Mouse (Mus musculus) limb, embryonic 13.5 days (tissue): ENCODE measurements at regions not wholly inside any gene's neighbourhood (a gene's known extent, or its start where the extent isn't known, plus 50 kb on each side); places are given as distances from the start of the nearest gene placed in this dataset.
A peak's percentile ranks its signal among the peaks of the same experiment; 100 is the strongest.

Experiments
- ATAC-seq: fragments of 200-750 bp; cut with Nextera tagmentation; 2 replicates; pipeline ENCODE4 v1.8.0; 2017; ENCODE audit warnings: low read depth, moderate number of reproducible peaks, moderate TSS enrichment; ENCODE audit not compliant: low FRiP score
- H3K27ac ChIP-seq: fragments of 300-500 bp; sonication (generic); 2 replicates; pipeline ENCODE4 v1.5.1; 2015; ENCODE audit warnings: inconsistent platforms, mild to moderate bottlenecking, moderate library complexity
- H3K27me3 ChIP-seq: fragments of 300-500 bp; sonication (generic); 2 replicates; pipeline ENCODE4 v1.6.1; 2015; ENCODE audit warnings: mild to moderate bottlenecking, inconsistent platforms
- H3K36me3 ChIP-seq: fragments of 300-500 bp; sonication (generic); 2 replicates; pipeline ENCODE4 v1.6.1; 2015; ENCODE audit warnings: inconsistent platforms, mild to moderate bottlenecking, moderate library complexity
- H3K4me1 ChIP-seq: fragments of 300-500 bp; sonication (generic); 2 replicates; pipeline ENCODE4 v1.6.1; 2015; ENCODE audit warnings: inconsistent platforms
- H3K4me2 ChIP-seq: fragments of 300-500 bp; sonication (generic); replicated peaks from 2 replicates; pipeline ENCODE4 v1.6.1; 2015; ENCODE audit warnings: inconsistent platforms, mild to moderate bottlenecking, moderate library complexity
- H3K4me3 ChIP-seq: fragments of 300-500 bp; sonication (generic); 2 replicates; pipeline ENCODE4 v1.5.1; 2015; ENCODE audit warnings: moderate library complexity, mild to moderate bottlenecking, inconsistent platforms
- H3K9ac ChIP-seq: fragments of 300-500 bp; sonication (generic); 2 replicates; pipeline ENCODE4 v1.6.1; 2015; ENCODE audit warnings: mild to moderate bottlenecking, inconsistent platforms
- H3K9me3 ChIP-seq: fragments of 300-500 bp; sonication (generic); 2 replicates; pipeline ENCODE4 v1.6.1; 2016; ENCODE audit warnings: inconsistent platforms
- WGBS: fragments of 180-500 bp; shearing (Covaris S2); methylation state at CpG from one replicate; pipeline ENCODE4 v1.1.7; 2015; 5-methylcytosine and 5-hydroxymethylcytosine counted together

- H3K9me3 ChIP-seq: no peaks in the 10 kb centered on the region
- 0 out of 2 replicates have a peak, but pooled peaks cover 2% of the 10 kb centered on the region for H3K4me1 ChIP-seq
- H3K36me3 ChIP-seq: peaks cover 21% of the 10 kb centered on the region
- no peak overlapping the region for H3K9ac ChIP-seq
- no peak overlapping the region for H3K4me3 ChIP-seq
- H3K27me3 ChIP-seq: no peaks in the 10 kb centered on the region
- no peak for ATAC-seq
- H3K4me2 ChIP-seq: no peak overlapping the region
- H3K27ac ChIP-seq: no peak overlapping the region
- WGBS: 73% methylated on average over 6 of the region's 6 CpGs
These were observed 228.7 kb upstream of the Kazn start for GRCm38 (mm10) chr4:142467920-142468319.

- Histone ChIP-seq H3K4me3 (no peak overlapping the region), H3K27me3 (no peaks in the 10 kb centered on the region), H3K4me1 (no peaks in the 10 kb centered on the region), H3K4me2 (no peak overlapping the region), H3K9ac (no peak overlapping the region), H3K36me3 (peaks cover 25% of the 10 kb centered on the region), H3K27ac (no peak overlapping the region), H3K9me3 (no peaks in the 10 kb centered on the region)
- no peak for ATAC-seq
- 84% methylated on average over 4 of the region's 4 CpGs for WGBS
These were observed 226.0 kb upstream of the Kazn start for GRCm38 (mm10) chr4:142465226-142465625.

- Histone ChIP-seq H3K9ac (no peak overlapping the region), H3K4me3 (no peak overlapping the region), H3K27me3 (no peaks in the 10 kb centered on the region), H3K4me2 (no peak overlapping the region), H3K36me3 (peaks cover 34% of the 10 kb centered on the region), H3K9me3 (no peaks in the 10 kb centered on the region), H3K27ac (no peak overlapping the region), H3K4me1 (no peaks in the 10 kb centered on the region)
- no peak for ATAC-seq
- WGBS: 81% methylated on average over 6 of the region's 6 CpGs
These were observed 224.9 kb upstream of the Kazn start for GRCm38 (mm10) chr4:142464066-142464465.

- H3K36me3 ChIP-seq: peaks cover 37% of the 10 kb centered on the region
- H3K9me3 ChIP-seq: 0 out of 2 replicates have a peak, but pooled peaks cover 3% of the 10 kb centered on the region
- H3K4me1 ChIP-seq: no peaks in the 10 kb centered on the region
- H3K27ac ChIP-seq: no peak overlapping the region
- WGBS: 86% methylated on average over 13 of the region's 13 CpGs
- no peak for ATAC-seq
- no peaks in the 10 kb centered on the region for H3K27me3 ChIP-seq
- no peak overlapping the region for H3K4me2 ChIP-seq
- no peak overlapping the region for H3K9ac ChIP-seq
- no peak overlapping the region for H3K4me3 ChIP-seq
These were observed 221.4 kb upstream of the Kazn start for GRCm38 (mm10) chr4:142460468-142461086.

DNA sequence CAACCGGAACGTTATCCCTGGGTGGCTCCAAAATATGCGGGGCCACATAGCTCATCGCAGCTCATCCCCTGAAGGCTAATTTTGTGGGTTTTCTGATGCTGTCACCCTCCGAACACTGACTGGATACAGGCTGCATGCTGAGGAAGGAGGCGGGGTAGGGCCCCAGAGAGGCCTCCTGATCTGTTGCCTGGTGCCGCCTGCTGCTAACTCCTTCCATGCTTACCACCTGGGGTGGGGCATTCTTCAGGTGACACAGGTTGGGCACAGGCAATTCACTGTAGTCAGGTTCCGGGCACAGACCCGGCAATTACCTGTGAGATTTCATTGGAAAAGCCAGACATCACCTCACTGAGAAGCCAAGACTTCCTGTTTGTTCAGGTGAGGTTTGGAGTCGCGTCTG lies 213.4 kb upstream of the Kazn start:
- Histone ChIP-seq H3K27ac (no peak overlapping the region), H3K27me3 (no peaks in the 10 kb centered on the region), H3K9me3 (no peaks in the 10 kb centered on the region), H3K36me3 (no peaks in the 10 kb centered on the region), H3K4me1 (peaks cover 47% of the 10 kb centered on the region), H3K4me2 (no peak overlapping the region), H3K4me3 (no peak overlapping the region), H3K9ac (no peak overlapping the region)
- WGBS: 35% methylated on average over 11 of the region's 11 CpGs
- ATAC-seq: no peak

- Histone ChIP-seq H3K27me3 (no peaks in the 10 kb centered on the region), H3K9me3 (no peaks in the 10 kb centered on the region), H3K4me2 (no peak overlapping the region), H3K36me3 (no peaks in the 10 kb centered on the region), H3K9ac (no peak overlapping the region), H3K4me1 (peaks cover 53% of the 10 kb centered on the region), H3K27ac (no peak overlapping the region), H3K4me3 (no peak overlapping the region)
- no peak for ATAC-seq
- WGBS: 81% methylated on average over 3 of the region's 3 CpGs
These were observed 211.7 kb upstream of the Kazn start for GRCm38 (mm10) chr4:142450884-142451283.

- WGBS: 44% methylated on average over 13 of the region's 13 CpGs
- peak overlapping the region; percentile 75 for H3K27ac ChIP-seq
- ATAC-seq: peak; percentile 54
These were observed 210.5 kb upstream of the Kazn start for GRCm38 (mm10) chr4:142449713-142450112.

GRCm38 (mm10) chr4:142449198-142449702 lies 210.0 kb upstream of the Kazn start:
- Histone ChIP-seq H3K4me1 (peaks cover 49% of the 10 kb centered on the region), H3K36me3 (no peaks in the 10 kb centered on the region), H3K9me3 (no peaks in the 10 kb centered on the region), H3K4me2 (no peak overlapping the region), H3K27ac (peak overlapping the region; percentile 75), H3K27me3 (no peaks in the 10 kb centered on the region), H3K9ac (no peak overlapping the region), H3K4me3 (no peak overlapping the region)
- WGBS: 55% methylated on average over 14 of the region's 14 CpGs
- ATAC-seq: no peak; the same call in 1 of the 2 replicates

More at GRCm38 (mm10) chr4:142449713-142450112, 210.5 kb upstream of the Kazn start:
- no peak overlapping the region for H3K4me2 ChIP-seq
- H3K27me3 ChIP-seq: no peaks in the 10 kb centered on the region
- no peaks in the 10 kb centered on the region for H3K9me3 ChIP-seq
- H3K4me3 ChIP-seq: no peak overlapping the region
- H3K4me1 ChIP-seq: peaks cover 49% of the 10 kb centered on the region
- no peaks in the 10 kb centered on the region for H3K36me3 ChIP-seq
- no peak overlapping the region for H3K9ac ChIP-seq

DNA sequence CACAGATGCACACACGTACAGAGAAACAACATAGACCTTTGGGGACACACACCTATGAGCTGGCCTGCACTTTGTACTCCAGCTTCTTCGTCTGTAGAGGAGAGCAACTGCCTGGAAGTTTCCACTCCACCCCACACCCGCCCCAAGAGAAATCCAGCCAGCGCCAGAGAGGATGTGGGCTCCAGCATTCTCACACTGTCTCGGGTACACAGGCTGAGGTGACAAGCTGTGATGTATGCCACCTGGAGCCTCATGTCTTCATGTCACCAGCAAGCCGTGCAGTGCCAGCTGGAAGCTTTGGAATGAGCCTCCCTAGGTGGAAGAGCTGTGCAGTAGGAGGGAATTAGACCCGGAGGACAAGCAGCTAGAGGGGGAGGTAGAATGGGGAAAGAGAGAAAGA lies 208.3 kb upstream of the Kazn start:
- Histone ChIP-seq H3K4me2 (no peak overlapping the region), H3K9me3 (no peaks in the 10 kb centered on the region), H3K4me1 (peaks cover 44% of the 10 kb centered on the region), H3K4me3 (no peak overlapping the region), H3K36me3 (no peaks in the 10 kb centered on the region), H3K9ac (no peak overlapping the region), H3K27ac (peak overlapping the region; percentile 16; the same call in 1 of the 2 replicates), H3K27me3 (no peaks in the 10 kb centered on the region)
- no peak for ATAC-seq
- WGBS: 49% methylated on average over 7 of the region's 7 CpGs

DNA sequence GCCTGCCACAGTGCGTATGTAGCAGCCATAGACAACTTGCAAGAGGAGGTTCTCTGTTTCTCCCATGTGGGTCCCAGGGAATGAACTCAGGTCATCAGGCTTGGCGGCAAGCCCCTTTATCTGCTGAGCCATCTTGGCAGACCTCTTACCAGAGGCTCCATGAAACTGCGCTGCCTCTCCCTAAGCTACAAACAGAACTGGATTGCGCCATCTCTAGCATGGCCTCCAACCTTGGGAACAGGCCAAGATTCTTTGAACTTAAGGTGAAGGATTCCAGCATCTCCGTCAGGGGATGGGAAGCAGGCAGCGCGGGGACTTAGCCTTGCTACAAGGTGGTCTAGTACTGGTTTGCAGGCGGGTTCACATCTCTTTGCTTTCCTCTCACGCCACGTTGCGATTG lies 201.8 kb upstream of the Kazn start:
- Histone ChIP-seq H3K27ac (no peak overlapping the region), H3K36me3 (no peaks in the 10 kb centered on the region), H3K4me1 (peaks cover 34% of the 10 kb centered on the region), H3K4me2 (no peak overlapping the region), H3K4me3 (no peak overlapping the region), H3K27me3 (no peaks in the 10 kb centered on the region), H3K9me3 (no peaks in the 10 kb centered on the region), H3K9ac (no peak overlapping the region)
- 74% methylated on average over 11 of the region's 11 CpGs for WGBS
- ATAC-seq: no peak

DNA sequence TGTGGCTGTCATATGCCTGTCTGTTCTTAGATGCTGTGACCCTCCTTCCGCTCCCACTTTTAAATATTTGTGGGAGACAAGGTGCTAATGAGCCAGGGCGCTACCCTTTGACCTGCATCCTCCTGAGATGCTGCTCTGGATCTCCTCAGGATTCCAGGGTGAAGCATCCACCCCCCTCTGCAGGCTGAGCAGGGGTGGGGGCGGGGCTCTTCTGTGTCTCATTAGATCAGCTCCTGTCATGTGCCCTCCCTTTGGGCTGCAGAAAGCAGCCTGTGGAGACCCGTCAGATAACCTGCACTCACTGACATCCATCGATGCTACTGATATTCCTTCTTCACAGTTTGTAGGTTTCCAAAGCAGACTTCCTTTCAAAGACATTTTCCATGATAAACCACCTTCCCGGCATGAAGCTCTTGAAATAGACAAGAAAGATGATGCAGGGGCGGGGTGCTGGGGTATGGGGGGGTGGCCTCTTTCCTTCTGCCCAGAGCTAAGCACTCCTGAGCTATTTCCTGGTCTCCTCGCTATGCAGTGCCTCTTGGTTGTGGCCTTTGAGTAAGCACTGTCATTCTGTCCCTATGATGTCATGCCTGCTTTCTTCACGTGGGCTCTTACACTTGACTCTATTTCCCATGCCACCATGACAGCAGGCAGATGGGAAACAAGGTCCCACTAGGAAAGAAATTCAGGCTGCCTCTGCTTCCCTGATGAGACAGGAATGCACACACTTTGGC lies 200.4 kb upstream of the Kazn start:
- no peaks in the 10 kb centered on the region for H3K36me3 ChIP-seq
- H3K9me3 ChIP-seq: no peaks in the 10 kb centered on the region
- 53% methylated on average over 9 of the region's 9 CpGs for WGBS
- H3K9ac ChIP-seq: no peak overlapping the region
- H3K4me1 ChIP-seq: peaks cover 34% of the 10 kb centered on the region
- no peak for ATAC-seq
- H3K4me2 ChIP-seq: no peak overlapping the region
- no peaks in the 10 kb centered on the region for H3K27me3 ChIP-seq
- no peak overlapping the region for H3K4me3 ChIP-seq
- no peak overlapping the region for H3K27ac ChIP-seq

DNA sequence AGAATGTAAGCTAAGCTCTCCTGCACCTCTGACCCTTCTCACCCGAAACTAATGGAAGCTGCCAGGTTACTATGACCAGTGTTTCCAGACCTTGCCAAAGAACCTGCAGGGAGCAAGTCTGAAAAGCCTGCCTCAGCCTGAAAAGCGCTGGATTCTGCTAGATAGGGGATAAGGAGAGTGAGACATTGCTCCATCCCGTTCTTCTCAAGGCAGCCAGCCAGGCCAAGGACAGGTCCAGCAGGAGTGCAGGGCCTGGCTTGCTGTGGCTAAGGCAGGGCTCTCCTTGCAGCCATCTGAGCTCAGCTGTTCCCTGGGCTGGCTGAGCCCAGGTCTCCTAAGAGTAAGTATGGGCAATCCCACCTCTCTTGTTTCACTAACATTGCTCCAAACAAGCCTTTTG lies 185.4 kb upstream of the Kazn start:
- Histone ChIP-seq H3K4me1 (no peaks in the 10 kb centered on the region), H3K36me3 (no peaks in the 10 kb centered on the region), H3K27me3 (no peaks in the 10 kb centered on the region), H3K9ac (no peak overlapping the region), H3K4me2 (no peak overlapping the region), H3K27ac (no peak overlapping the region), H3K4me3 (no peak overlapping the region), H3K9me3 (no peaks in the 10 kb centered on the region)
- 87% methylated on average over 3 of the region's 3 CpGs for WGBS
- no peak for ATAC-seq
